Mouse (Mus musculus) lung, adult 2 months (tissue): ENCODE measurements around the gene Appbp2. TPM values are rescaled to one million over a fixed set of nuclear protein-coding genes. Genes with fewer than 3 reads are reported as not detected.

Source experiments
- DNase-seq: peaks from one replicate; pipeline ENCODE4 v3.0.0; 2022
- H3K4me1 ChIP-seq: fragments of 200-500 bp; 2 replicates; pipeline ENCODE4 v1.6.1; 2011; ENCODE audit warnings: low read length; ENCODE audit not compliant: control insufficient read depth, insufficient read depth
- H3K4me3 ChIP-seq: fragments of 200-500 bp; replicated peaks from 2 replicates; pipeline ENCODE3; 2011; ENCODE audit warnings: low read depth, mild to moderate bottlenecking, control low read depth, low read length; ENCODE audit errors: extremely low read depth
- CTCF ChIP-seq: fragments of 200-500 bp; IDR thresholded peaks from 2 replicates; pipeline ENCODE4 v1.5.1; 2011; ENCODE audit warnings: mild to moderate bottlenecking, low read length, control low read depth; ENCODE audit not compliant: insufficient read depth
- POLR2A ChIP-seq: fragments of 200-500 bp; IDR thresholded peaks from 2 replicates; pipeline ENCODE4 v1.6.1; 2011; ENCODE audit warnings: low read depth, mild to moderate bottlenecking, control low read depth, low read length, borderline replicate concordance; ENCODE audit errors: extremely low read depth
- WGBS: fragments of 180-500 bp; shearing (Covaris S2); methylation state at CpG from one replicate; pipeline ENCODE4 v1.1.7; 2018; 5-methylcytosine and 5-hydroxymethylcytosine counted together
- polyA plus RNA-seq: library from polyadenylated mRNA; depleted of rRNA; stranded (reverse); fragments of >200 nt; gene quantifications from 2 replicates; pipeline ENCODE4 v1.2.3, GENCODE M21; 2012

The Appbp2 gene
- polyA plus RNA-seq, 1 experiment, result 11.1 TPM

DNA sequence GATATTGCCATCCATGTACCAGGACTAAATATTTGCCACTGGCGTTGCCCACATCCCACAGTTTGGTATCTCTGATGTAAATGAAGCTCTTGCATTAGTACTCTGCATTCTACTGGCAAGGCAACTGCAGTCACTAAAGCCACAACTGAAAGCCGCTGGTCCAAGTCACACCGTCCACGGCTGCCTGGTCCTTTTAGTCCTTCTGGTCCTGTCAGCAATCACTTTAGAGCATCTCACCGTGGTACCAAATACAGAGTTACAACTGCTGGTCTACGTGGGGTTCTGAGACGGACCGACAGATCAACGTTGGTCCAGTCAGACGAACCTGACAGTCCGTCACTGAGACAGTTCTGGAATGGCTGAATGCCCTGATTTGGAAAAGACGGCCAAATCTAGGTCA is 44.2 kb downstream of the Appbp2 start:
- Histone ChIP-seq H3K4me1 (no peaks in the 10 kb centered on the region), H3K4me3 (no peak overlapping the region)
- 93% methylated on average over 12 of the region's 12 CpGs for WGBS
- no peak for DNase-seq
- no peak for TF ChIP-seq CTCF

DNA sequence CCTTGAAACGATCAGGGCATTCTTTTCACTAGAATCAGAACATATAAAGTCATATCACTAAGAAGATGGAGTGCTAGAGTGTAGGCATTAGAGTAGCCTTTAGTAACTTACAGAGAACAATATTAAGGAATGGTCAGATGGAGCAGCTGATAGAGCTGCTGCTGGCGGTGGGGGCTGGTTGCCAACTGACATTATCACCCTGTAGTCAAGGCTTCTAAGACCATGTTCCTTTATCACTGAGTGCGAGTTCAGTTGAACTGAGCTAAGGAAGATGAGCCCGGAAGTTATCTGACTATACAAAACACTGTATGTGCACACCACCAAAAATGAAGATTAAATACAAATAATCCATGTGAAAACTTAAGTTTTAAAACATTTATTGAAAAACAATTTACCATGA is 45.8 kb downstream of the Appbp2 start:
- no peak overlapping the region for H3K4me3 ChIP-seq
- no peak for DNase-seq
- no peak for TF ChIP-seq CTCF
- no peak for TF ChIP-seq POLR2A
- H3K4me1 ChIP-seq, result no peaks in the 10 kb centered on the region
- 89% methylated on average over 4 of the region's 4 CpGs for WGBS

DNA sequence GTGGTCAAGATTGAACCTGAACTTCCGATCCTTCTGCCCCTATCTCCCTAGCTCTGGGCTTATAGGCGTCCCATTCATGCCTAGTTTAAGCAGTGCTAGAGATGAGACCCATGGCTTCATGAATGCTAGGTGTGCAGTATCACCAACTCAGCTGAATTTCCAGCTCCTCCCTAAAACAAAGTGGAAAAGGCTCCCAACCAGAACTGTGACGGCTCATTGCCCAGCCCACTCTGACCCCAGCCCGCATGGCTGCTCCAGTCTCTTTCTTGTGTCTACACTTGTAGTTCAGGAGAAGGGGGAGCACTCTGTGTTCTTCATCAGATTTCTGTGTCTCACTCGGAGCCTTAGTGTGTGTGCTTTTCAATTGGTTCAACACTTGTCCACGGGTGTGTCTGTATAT is 50.1 kb downstream of the Appbp2 start:
- no peak for DNase-seq
- TF ChIP-seq CTCF (no peak), POLR2A (no peak)
- WGBS, result 79% methylated on average over 6 of the region's 6 CpGs
- Histone ChIP-seq H3K4me1 (peaks cover 7% of the 10 kb centered on the region), H3K4me3 (no peak overlapping the region)

DNA sequence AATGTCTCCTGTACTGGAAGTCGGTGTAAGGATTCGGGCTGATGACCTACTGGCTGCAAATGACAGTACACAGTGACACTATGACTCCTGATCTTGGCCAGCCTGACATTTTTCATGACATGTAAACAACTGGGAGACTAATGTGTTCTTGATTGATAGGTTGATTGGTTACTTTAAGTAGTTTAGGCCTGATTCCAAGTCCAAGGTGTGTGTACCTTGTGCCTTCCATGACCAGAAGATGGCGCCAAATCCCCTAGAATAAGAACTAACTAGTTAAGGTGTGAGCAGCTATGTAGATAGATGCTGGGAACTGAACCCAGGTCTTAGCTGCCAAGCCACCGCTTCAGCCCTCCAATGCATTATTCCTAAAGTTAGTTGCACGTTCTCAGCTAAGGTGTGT is 50.8 kb downstream of the Appbp2 start:
- WGBS, result 80% methylated on average over 5 of the region's 5 CpGs
- peaks cover 7% of the 10 kb centered on the region for H3K4me1 ChIP-seq
- DNase-seq, result peak; percentile 31
- TF ChIP-seq POLR2A, result no peak
- peak; percentile 17; the same call in 1 of the 2 replicates for TF ChIP-seq CTCF
- no peak overlapping the region for H3K4me3 ChIP-seq

DNA sequence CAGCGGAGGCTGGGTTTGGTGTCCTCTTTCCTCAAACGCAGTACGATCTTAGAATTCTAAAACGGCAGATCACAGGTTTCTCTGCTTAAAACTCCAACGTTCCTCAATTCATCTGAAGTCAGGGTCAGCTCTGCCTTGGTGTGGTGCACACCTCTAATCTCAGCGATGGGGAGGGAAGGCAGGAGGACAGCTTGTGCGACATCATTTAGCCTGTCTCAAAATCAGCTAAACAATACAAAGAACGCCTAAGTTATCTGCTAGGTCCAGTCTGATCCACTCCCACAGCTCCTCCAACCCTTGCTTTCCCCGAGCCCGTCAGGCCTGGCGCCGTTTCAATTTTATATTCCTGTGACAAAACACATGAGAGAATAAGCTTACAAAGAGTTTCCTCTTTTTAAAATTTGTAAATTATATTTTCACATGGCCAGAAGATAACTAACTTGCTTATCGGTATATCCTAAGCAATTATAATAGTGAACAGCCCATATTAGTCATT is 51.6 kb downstream of the Appbp2 start:
- TF ChIP-seq CTCF (no peak), POLR2A (no peak)
- peaks cover 7% of the 10 kb centered on the region for H3K4me1 ChIP-seq
- WGBS, result 14% methylated on average over 13 of the region's 13 CpGs
- no peak for DNase-seq
- peak overlapping the region; percentile 65 for H3K4me3 ChIP-seq

DNA sequence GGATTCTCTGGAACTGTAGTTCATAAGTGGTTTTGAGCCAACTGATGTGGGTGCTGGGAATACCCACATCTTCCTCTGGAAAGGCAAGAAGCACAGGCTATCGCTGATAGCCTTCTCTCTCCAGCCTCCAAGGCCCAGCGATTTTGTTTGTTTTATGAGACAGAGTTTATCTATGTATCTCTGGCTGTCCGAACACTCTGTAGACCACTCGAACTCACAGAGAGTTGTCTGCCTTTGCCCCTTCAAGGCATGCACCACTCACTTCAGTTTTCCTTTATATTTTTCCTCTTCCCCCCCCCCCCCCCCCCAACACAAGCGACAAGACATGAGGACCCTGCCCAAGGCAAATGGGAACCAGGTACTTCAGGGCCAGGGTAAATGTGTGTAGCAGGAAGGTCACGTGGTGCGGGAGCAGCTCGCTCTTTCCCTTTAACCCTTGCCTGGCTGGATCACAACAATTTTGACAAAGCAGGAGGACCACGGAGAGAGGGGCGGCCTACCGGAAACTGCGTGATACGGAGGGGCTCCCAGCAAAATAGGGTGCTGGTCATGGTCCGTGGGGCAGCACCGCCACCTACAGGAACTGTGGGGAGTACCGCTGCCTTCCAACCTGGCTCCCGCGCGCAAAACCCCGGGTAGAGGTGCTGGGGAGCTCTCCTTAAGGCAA is 52.2 kb downstream of the Appbp2 start:
- peaks cover 7% of the 10 kb centered on the region for H3K4me1 ChIP-seq
- TF ChIP-seq POLR2A (no peak), CTCF (peak; percentile 65)
- peak overlapping the region; percentile 65 for H3K4me3 ChIP-seq
- DNase-seq, result peak; percentile 68
- 3% methylated on average over 20 of the region's 20 CpGs for WGBS

DNA sequence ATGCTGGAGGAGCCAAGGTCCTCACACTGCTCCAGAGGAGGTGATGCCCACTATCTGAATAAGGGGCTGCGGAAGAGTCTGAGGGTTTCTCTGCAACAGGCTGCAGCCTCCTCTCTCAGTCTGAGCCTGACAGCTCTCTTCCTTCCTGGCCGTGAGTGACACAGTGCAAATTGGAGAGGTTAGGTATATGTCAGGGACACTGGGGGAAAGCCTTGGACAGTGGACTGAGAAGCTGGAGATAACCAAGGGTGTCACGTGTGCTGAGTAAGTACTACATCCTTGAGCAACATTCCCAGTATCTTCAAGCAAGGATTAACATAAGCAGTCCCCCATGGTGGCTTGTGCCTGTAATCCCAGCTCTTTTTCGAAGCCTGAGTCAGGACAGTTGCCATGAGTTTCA is 56.5 kb downstream of the Appbp2 start:
- Histone ChIP-seq H3K4me3 (no peak overlapping the region), H3K4me1 (peaks cover 6% of the 10 kb centered on the region)
- no peak for DNase-seq
- no peak for TF ChIP-seq POLR2A
- TF ChIP-seq CTCF, result no peak
- WGBS, result 79% methylated on average over 4 of the region's 4 CpGs

DNA sequence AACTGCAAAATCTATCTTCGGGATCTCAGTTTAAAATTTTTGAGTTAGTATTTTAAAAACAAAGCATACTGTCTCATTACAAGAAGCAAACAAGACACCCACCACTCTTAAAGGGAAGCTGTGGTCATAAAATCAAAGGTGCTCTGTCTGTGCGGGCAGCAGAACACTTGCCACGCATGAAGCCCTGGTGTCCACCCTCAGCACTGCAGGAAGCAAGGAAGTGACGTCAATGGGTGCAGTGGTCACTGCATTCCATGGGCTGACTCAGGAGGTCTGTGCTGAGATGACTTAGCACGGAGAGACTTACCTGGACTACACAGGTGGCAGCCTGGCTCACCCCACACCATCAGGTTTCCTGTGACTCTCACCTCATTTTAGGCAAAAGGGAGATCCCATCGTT is 57.2 kb downstream of the Appbp2 start:
- Histone ChIP-seq H3K4me1 (no peaks in the 10 kb centered on the region), H3K4me3 (no peak overlapping the region)
- 68% methylated on average over 6 of the region's 6 CpGs for WGBS
- DNase-seq, result no peak
- TF ChIP-seq CTCF, result no peak
- no peak for TF ChIP-seq POLR2A

DNA sequence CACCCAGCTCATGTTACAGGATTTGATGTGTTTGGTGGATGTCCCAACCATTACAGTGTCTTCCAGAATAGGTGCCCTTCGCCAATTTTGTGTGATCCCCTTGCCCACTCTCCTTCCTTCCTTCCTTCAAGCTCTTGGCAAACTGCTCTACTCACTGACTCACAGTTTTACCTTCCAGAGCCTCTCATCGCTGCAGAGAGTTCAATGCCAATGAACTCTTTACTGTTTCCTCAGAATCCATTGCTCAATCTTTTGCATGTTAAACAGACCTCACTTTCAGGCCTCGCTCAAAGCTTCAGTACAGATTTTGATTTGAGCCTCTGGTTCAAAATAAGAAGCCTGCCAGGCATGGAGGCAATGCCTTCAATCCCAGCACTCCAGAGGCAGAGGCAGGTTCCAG is 59.0 kb downstream of the Appbp2 start:
- 58% methylated on average over 3 of the region's 3 CpGs for WGBS
- no peak for DNase-seq
- no peak for TF ChIP-seq CTCF
- no peak for TF ChIP-seq POLR2A
- H3K4me3 ChIP-seq, result no peak overlapping the region
- H3K4me1 ChIP-seq, result no peaks in the 10 kb centered on the region

DNA sequence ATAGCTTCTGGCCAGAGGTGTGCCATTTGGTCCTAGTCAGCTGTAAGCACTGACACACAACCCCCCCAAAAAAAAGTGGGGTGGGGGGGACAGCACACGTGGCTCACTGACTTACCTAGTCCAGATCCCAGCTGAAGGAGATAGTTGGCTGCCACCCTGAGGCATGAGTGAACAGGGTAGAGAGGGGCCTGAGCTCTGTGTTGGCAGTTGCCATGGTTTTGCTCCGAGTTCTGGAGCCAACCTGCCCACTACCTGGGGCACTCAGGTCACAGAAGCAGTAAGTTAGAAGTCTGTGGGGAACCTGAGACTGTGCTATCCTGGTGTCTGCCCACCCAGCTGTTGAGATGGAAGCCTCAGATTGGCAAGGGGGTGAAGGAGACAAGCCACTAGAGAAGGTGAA is 64.1 kb downstream of the Appbp2 start:
- no peak for TF ChIP-seq CTCF
- no peak for TF ChIP-seq POLR2A
- DNase-seq, result no peak
- 39% methylated on average over 2 of the region's 2 CpGs for WGBS

DNA sequence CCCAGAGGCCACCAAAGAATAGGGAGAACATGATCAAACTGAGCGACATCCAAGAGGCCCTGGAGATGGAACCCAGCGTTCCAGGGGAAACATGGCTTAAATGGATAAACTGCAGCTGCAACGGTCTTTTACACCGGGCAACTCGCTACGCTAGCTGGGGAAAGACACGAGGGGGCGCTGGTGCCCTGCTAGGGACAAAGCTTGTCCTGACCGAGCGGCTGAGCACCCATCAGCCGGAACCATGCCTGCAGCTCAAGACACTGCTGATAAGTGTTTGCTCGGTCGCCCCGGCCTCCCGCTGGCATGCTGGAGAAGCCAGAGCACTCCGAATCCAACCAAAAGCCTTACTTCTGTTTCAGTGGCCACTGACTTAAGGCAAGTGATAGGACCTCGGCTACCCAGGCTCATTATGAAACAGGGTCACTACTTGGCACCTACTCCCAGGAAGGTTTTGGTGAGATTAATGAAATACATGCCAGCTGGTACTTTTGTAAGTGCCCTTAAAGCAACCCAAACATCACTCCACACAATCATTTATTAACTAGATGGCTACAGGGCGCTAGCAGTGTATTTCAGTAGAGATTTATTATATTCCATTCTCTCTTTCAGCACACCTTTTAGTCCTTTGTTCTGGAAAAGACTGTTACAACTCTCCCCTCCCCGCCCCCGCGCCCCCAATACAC is 64.7 kb downstream of the Appbp2 start, which contains the start of gene 1700125H20Rik:
TSS of gene 1700125H20Rik (plus strand) at position 347 of the 683 bp plus-strand sequence.
- peak within 1 kb of the TSS; percentile 36 for H3K4me3 ChIP-seq
- peak; percentile 88 for DNase-seq
- WGBS, result 12% methylated on average over 21 of the region's 21 CpGs
- TF ChIP-seq POLR2A (no peak), CTCF (peak; percentile 90)
- no peaks in the 10 kb centered on the region for H3K4me1 ChIP-seq

More for the DNA sequence above, 64.1 kb downstream of the Appbp2 start:
- no peaks in the 10 kb centered on the region for H3K4me1 ChIP-seq
- no peak overlapping the region for H3K4me3 ChIP-seq
